8 mouse cellular contexts compared by ENCODE assay signal in genomic region chr13:117024916-117025225, GRCm38 (mm10). TPM values are rescaled to one million over a fixed set of nuclear protein-coding genes. Genes with fewer than 3 reads are reported as not detected.
DNase-seq lines count a peak whose midpoint lies in the region; ATAC-seq and TF ChIP-seq lines count a peak whose summit lies in the region.

No protein-coding gene starts in this region.

- peak overlapping the region; percentile 97 for H3K9ac ChIP-seq in heart, adult 2 months (ENCODE audit: low read depth, low read length)
- peak overlapping the region; percentile 99 for H3K9ac ChIP-seq in hindbrain, embryonic 13.5 days
- peak overlapping the region; percentile 93 for H3K9ac ChIP-seq in midbrain, embryonic 13.5 days (replicated peaks)

- TF ChIP-seq EP300 in heart, adult 2 months (IDR thresholded peaks at IDR 0.05; ENCODE audit: insufficient read depth, low read depth, low read length), result no peak

- ATAC-seq in hindbrain, embryonic 13.5 days (ENCODE audit: low FRiP score), result peak; percentile 65
- ATAC-seq in midbrain, embryonic 13.5 days, result peak; percentile 65

- no peaks in the 10 kb centered on the region for H3K79me2 ChIP-seq in heart, adult 2 months (replicated peaks; ENCODE audit: control insufficient read depth, insufficient read depth, low read length)

- peaks cover 7% of the 10 kb centered on the region for H3K4me1 ChIP-seq in heart, adult 2 months (ENCODE audit: control insufficient read depth, insufficient read depth, low read length)
- peaks cover 29% of the 10 kb centered on the region for H3K4me1 ChIP-seq in hindbrain, embryonic 13.5 days (replicated peaks)
- peaks cover 37% of the 10 kb centered on the region for H3K4me1 ChIP-seq in midbrain, embryonic 13.5 days (replicated peaks)

- intact Hi-C loops in heart, adult 2 months (cut with DNase I), result loop anchor here (5.0 kb wide), 2 partner anchors 83 to 102 kb away; no protein-coding TSS in a partner anchor

- TF ChIP-seq POLR2A in heart, adult 2 months (IDR thresholded peaks at IDR 0.05; ENCODE audit: insufficient read depth, low read depth, low read length), result no peak

- H3K27ac ChIP-seq in heart, adult 2 months, result peak overlapping the region; percentile 88
- H3K27ac ChIP-seq in hindbrain, embryonic 13.5 days, result peak overlapping the region; percentile 96
- H3K27ac ChIP-seq in midbrain, embryonic 13.5 days, result peak overlapping the region; percentile 95

- H3K27me3 ChIP-seq in heart, adult 2 months (ENCODE audit: control insufficient read depth, insufficient read depth, low read length), result no peaks in the 10 kb centered on the region
- peaks cover 15% of the 10 kb centered on the region; the same call in 1 of the 2 replicates for H3K27me3 ChIP-seq in hindbrain, embryonic 13.5 days
- peaks cover 17% of the 10 kb centered on the region; the same call in 1 of the 2 replicates for H3K27me3 ChIP-seq in midbrain, embryonic 13.5 days

- peaks cover 3% of the 10 kb centered on the region for H3K36me3 ChIP-seq in heart, adult 2 months (ENCODE audit: control insufficient read depth, insufficient read depth, low read length)
- H3K36me3 ChIP-seq in hindbrain, embryonic 13.5 days, result no peaks in the 10 kb centered on the region
- no peaks in the 10 kb centered on the region for H3K36me3 ChIP-seq in midbrain, embryonic 13.5 days

- H3K4me2 ChIP-seq in hindbrain, embryonic 13.5 days, result peak overlapping the region; percentile 60
- H3K4me2 ChIP-seq in midbrain, embryonic 13.5 days (replicated peaks), result peak overlapping the region; percentile 73

- no peak for TF ChIP-seq CTCF in heart, adult 2 months (IDR thresholded peaks at IDR 0.05)

- H3K4me3 ChIP-seq in heart, adult 2 months, result peak overlapping the region; percentile 88
- peak overlapping the region; percentile 95 for H3K4me3 ChIP-seq in hindbrain, embryonic 13.5 days
- H3K4me3 ChIP-seq in midbrain, embryonic 13.5 days (replicated peaks), result peak overlapping the region; percentile 81

- DNase-seq in heart, adult 2 months, result no peak
- DNase-seq in heart, adult 8-10 months (ENCODE audit: low spot score), result no peak
- peak; percentile 37 to 40 for DNase-seq in B cell, adult 2 months
- DNase-seq in embryo, embryonic 10.5 days (ENCODE audit: low spot score), result peak; percentile 63
- DNase-seq in gastrocnemius, adult 8-10 months (ENCODE audit: low spot score in 2 of 2), result no peak
- DNase-seq in testis, postnatal 14 days (ENCODE audit: low spot score), result no peak

- WGBS in heart, adult 2 months, result under 1% methylated on average over 18 of the region's 18 CpGs
- under 1% methylated on average over 18 of the region's 18 CpGs for WGBS in hindbrain, embryonic 13.5 days
- WGBS in midbrain, embryonic 13.5 days, result 0% methylated on average over 18 of the region's 18 CpGs

- no peaks in the 10 kb centered on the region for H3K9me3 ChIP-seq in hindbrain, embryonic 13.5 days
- H3K9me3 ChIP-seq in midbrain, embryonic 13.5 days, result no peaks in the 10 kb centered on the region

RNA-seq across cellular contexts. Expression of gene Parp8, which starts 0.5 kb away (rescaled TPM):
- total RNA-seq in heart, adult 2 months (2021), result 1 to 10 TPM; 9.2 to 9.5 TPM
- 7.9 and 14.7 TPM in 2 replicates for polyA plus RNA-seq in heart, adult 2 months (2012; rRNA removed)
- total RNA-seq in heart, adult 8-10 months (2022), result 10 to 100 TPM in 3 of 4 experiments, 1 to 10 TPM in 1; 8.2 to 11.6 (median 11.2) TPM
- polyA plus RNA-seq in hindbrain, embryonic 13.5 days (2015; fragmentation: Nextera tagmentation; extraction: Ambion mirVana), result 25.7 and 25.8 TPM in 2 replicates
- polyA plus RNA-seq in midbrain, embryonic 13.5 days (2015; fragmentation: Nextera tagmentation; extraction: Ambion mirVana), result 21.2 and 22.0 TPM in 2 replicates
- total RNA-seq in gastrocnemius, adult 8-10 months (2022), result 10 to 100 TPM in 3 of 4 experiments, 1 to 10 TPM in 1; 9.7 to 12.1 (median 11.0) TPM

Comparison
In these comparisons a context has a peak if more than half of its experiments do, and no peak if none do; other contexts are left out.
1. DNase-seq: peak in B cell, adult 2 months (2 of 2) and embryo, embryonic 10.5 days (single experiment); none in heart, adult 2 months (0 of 2), heart, adult 8-10 months (single experiment), gastrocnemius, adult 8-10 months (0 of 2) and testis, postnatal 14 days (single experiment).
2. Peak in every context shown above with its lines, with median percentiles within 50 percentile points of each other: H3K27ac ChIP-seq, H3K4me3 ChIP-seq and H3K9ac ChIP-seq.